ENCODE assay signal across 16 mouse cellular contexts in genomic region chr1:179072935-179073654, GRCm38 (mm10).
DNase-seq lines count a peak whose midpoint lies in the region; ATAC-seq and TF ChIP-seq lines count a peak whose summit lies in the region.
"Had no signal": no experiment of that assay in that cellular context is flagged by ENCODE, and none has a peak within 500 bp of the region (broad histone marks: within the 10 kb centered on the region; RNA-seq: fewer than 3 reads in every experiment).

No protein-coding gene starts in this region.

- H3K4me1 ChIP-seq in kidney, embryonic 16.5 days (ENCODE audit: insufficient read depth, low read length), result no peaks in the 10 kb centered on the region
- H3K4me1 ChIP-seq in MEL (ENCODE audit: control insufficient read depth in 1 of 2, insufficient read depth in 2 of 2, low read length in 2 of 2), result peaks cover 9 to 36% of the 10 kb centered on the region in 2 experiments
- H3K4me1 ChIP-seq: embryonic facial prominence, embryonic 15.5 days; hindbrain, embryonic 13.5 days; lung, embryonic 15.5 days; megakaryocyte, embryonic 14.5 days had no signal

- ATAC-seq in kidney, embryonic 16.5 days (ENCODE audit: low FRiP score, low TSS enrichment), result no peak
- ATAC-seq in neutrophil, adult 5-6 weeks (ENCODE audit: extremely low read depth, insufficient number of reproducible peaks, low FRiP score, poor library complexity, severe bottlenecking), result peak; percentile 68; the same call in 1 of the 2 replicates
- ATAC-seq: midbrain, embryonic 16.5 days had no signal

- 64% methylated on average over 11 of the region's 11 CpGs for WGBS in kidney, embryonic 16.5 days

- no peak for DNase-seq in kidney, postnatal 25 days
- DNase-seq in MEL (ENCODE audit: low read depth, low spot score), result peak; percentile 79
- peak; percentile 48 for DNase-seq in brain, embryonic 14.5 days (ENCODE audit: low read depth)
- no peak for DNase-seq in right cerebral cortex, postnatal 4 days
- DNase-seq in thymus, postnatal 10 days (ENCODE audit: low spot score in 2 of 2), result no peak
- DNase-seq: adrenal gland, postnatal 25 days; gastrocnemius, adult 2 months; heart, adult 11 months; liver, embryonic 13.5 days had no signal

- H3K36me3 ChIP-seq in kidney, embryonic 16.5 days (ENCODE audit: insufficient read depth, low read length), result no peaks in the 10 kb centered on the region
- H3K36me3 ChIP-seq in MEL (ENCODE audit: control insufficient read depth in 1 of 2, insufficient read depth in 2 of 2, low read length in 2 of 2), result peaks cover 0 to 37% of the 10 kb centered on the region in 2 experiments; a peak in 2 of 4 replicates
- H3K36me3 ChIP-seq: embryonic facial prominence, embryonic 15.5 days; hindbrain, embryonic 13.5 days; liver, embryonic 13.5 days; lung, embryonic 15.5 days had no signal

- no peaks in the 10 kb centered on the region for H3K27me3 ChIP-seq in kidney, embryonic 16.5 days (ENCODE audit: insufficient read depth, low read length)
- no peaks in the 10 kb centered on the region for H3K27me3 ChIP-seq in MEL (ENCODE audit: control insufficient read depth in 1 of 2, insufficient read depth in 2 of 2, low read length in 2 of 2)
- H3K27me3 ChIP-seq: embryonic facial prominence, embryonic 15.5 days; liver, embryonic 13.5 days; lung, embryonic 15.5 days; megakaryocyte, embryonic 14.5 days had no signal

- no peak overlapping the region for H3K4me2 ChIP-seq in kidney, embryonic 16.5 days (replicated peaks; ENCODE audit: low read depth, low read length)
- H3K4me2 ChIP-seq: embryonic facial prominence, embryonic 15.5 days; hindbrain, embryonic 13.5 days; liver, embryonic 13.5 days; lung, embryonic 15.5 days had no signal

- 0 out of 2 replicates have a peak overlapping the region, but pooled peaks have one; percentile 13 for H3K27ac ChIP-seq in kidney, embryonic 16.5 days (ENCODE audit: low read length)
- no peak overlapping the region for H3K27ac ChIP-seq in MEL (ENCODE audit: control insufficient read depth, low read depth, low read length)
- H3K27ac ChIP-seq: embryonic facial prominence, embryonic 15.5 days; gastrocnemius, adult 2 months; hindbrain, embryonic 13.5 days; liver, embryonic 13.5 days; lung, embryonic 15.5 days had no signal

- no peak overlapping the region for H3K9ac ChIP-seq in kidney, embryonic 16.5 days (replicated peaks; ENCODE audit: low read length)
- no peak overlapping the region for H3K9ac ChIP-seq in MEL (ENCODE audit: control insufficient read depth, low read depth, low read length, poor library complexity, severe bottlenecking)
- H3K9ac ChIP-seq: embryonic facial prominence, embryonic 15.5 days; hindbrain, embryonic 13.5 days; liver, embryonic 13.5 days; lung, embryonic 15.5 days had no signal

- peak in 1 of 2 experiments; percentile 37; a peak in 1 of 4 replicates for TF ChIP-seq EP300 in MEL (IDR thresholded peaks at IDR 0.05; ENCODE audit: low read depth in 1 of 2, low read length in 2 of 2)

- no peak overlapping the region for H3K4me3 ChIP-seq in kidney, embryonic 16.5 days (ENCODE audit: low read length)
- H3K4me3 ChIP-seq in MEL (ENCODE audit: control insufficient read depth in 1 of 2, insufficient read depth in 1 of 2, low read depth in 2 of 2, low read length in 2 of 2), result no peak overlapping the region
- H3K4me3 ChIP-seq: embryonic facial prominence, embryonic 15.5 days; gastrocnemius, adult 2 months; hindbrain, embryonic 13.5 days; liver, embryonic 13.5 days; lung, embryonic 15.5 days; megakaryocyte, embryonic 14.5 days had no signal

- H3K9me3 ChIP-seq in kidney, embryonic 16.5 days (ENCODE audit: low read length), result no peaks in the 10 kb centered on the region
- H3K9me3 ChIP-seq in MEL (replicated peaks; ENCODE audit: insufficient read depth, low read length), result no peaks in the 10 kb centered on the region
- H3K9me3 ChIP-seq: embryonic facial prominence, embryonic 15.5 days; hindbrain, embryonic 13.5 days; liver, embryonic 13.5 days; lung, embryonic 15.5 days had no signal

- H3K79me2 ChIP-seq in MEL (ENCODE audit: control insufficient read depth, insufficient read depth, low read length, poor library complexity), result no peaks in the 10 kb centered on the region

- TF ChIP-seq POLR2A in MEL (IDR thresholded peaks at IDR 0.05; ENCODE audit: control insufficient read depth in 1 of 2, insufficient read depth in 1 of 2, low read depth in 1 of 2, low read length in 2 of 2, poor library complexity in 1 of 2), result no peak
- no peak for TF ChIP-seq POLR2A in brain, embryonic 14.5 days (IDR thresholded peaks at IDR 0.05; ENCODE audit: borderline replicate concordance, extremely low read depth, insufficient read depth, insufficient read length, poor library complexity, severe bottlenecking)

- TF ChIP-seq CTCF in MEL (IDR thresholded peaks at IDR 0.05 in 2 of 3, conservative IDR thresholded peaks at IDR 0.05 in 1 of 3; ENCODE audit: control insufficient read depth in 1 of 3, insufficient read depth in 1 of 3, low read depth in 2 of 3, low read length in 3 of 3, poor library complexity in 1 of 3, severe bottlenecking in 1 of 3), result no peak
- no peak for TF ChIP-seq CTCF in brain, embryonic 14.5 days (IDR thresholded peaks at IDR 0.05; ENCODE audit: borderline replicate concordance, extremely low read depth, insufficient read depth, insufficient read length)

- no peak for TF ChIP-seq RAD21 in MEL (IDR thresholded peaks at IDR 0.05; ENCODE audit: low read depth, low read length)

TF ChIP-seq in MEL, 35 proteins besides CTCF, POLR2A, EP300 and RAD21:
- no peak for TF ChIP-seq ZMIZ1 (IDR thresholded peaks at IDR 0.05; ENCODE audit: low read depth, low read length)
- TF ChIP-seq SMC3 (IDR thresholded peaks at IDR 0.05; ENCODE audit: low read depth, low read length), result no peak
- TF ChIP-seq RCOR1 (IDR thresholded peaks at IDR 0.05; ENCODE audit: low read depth, low read length), result peak; percentile 50; the same call in 1 of the 2 replicates
- TF ChIP-seq KAT2A (conservative IDR thresholded peaks at IDR 0.05; ENCODE audit: low read depth, low read length), result no peak
- no peak for TF ChIP-seq MYC (IDR thresholded peaks at IDR 0.05; ENCODE audit: low read depth, low read length)
- TF ChIP-seq MYB (IDR thresholded peaks at IDR 0.05; ENCODE audit: low read depth, low read length), result no peak

Comparison
In these comparisons a context has a peak if more than half of its experiments do, and no peak if none do; other contexts are left out.
1. DNase-seq: peak in MEL (single experiment) and brain, embryonic 14.5 days (single experiment); none in kidney, postnatal 25 days (0 of 2), right cerebral cortex, postnatal 4 days (single experiment) and thymus, postnatal 10 days (0 of 2).